Mouse (Mus musculus): ENCODE measurements around the gene Mlst8.
"Not testable (repeated sequence)": the region's sequence is repeated elsewhere in the genome, so short reads cannot be mapped to it uniquely, and the experiment has no call there.

The Mlst8 gene

GRCm38 (mm10) chr17:24426471-24427169 lies 52.3 kb downstream of the Mlst8 start, which contains the start of gene Eci1:
Gene Eci1, plus strand, starts transcription at chr17:24426641.
- DNase-seq (ENCODE audit: low read depth, low spot score) = peak; percentile 83

- no peak for DNase-seq (ENCODE audit: low read depth, low spot score)
Measured at GRCm38 (mm10) chr17:24425905-24426304, 53.0 kb downstream of the Mlst8 start.

- not testable (repeated sequence) for DNase-seq (ENCODE audit: low read depth, low spot score)
Measured at GRCm38 (mm10) chr17:24425326-24425725, 53.6 kb downstream of the Mlst8 start.

GRCm38 (mm10) chr17:24424489-24424888 lies 54.4 kb downstream of the Mlst8 start:
- no peak for DNase-seq (ENCODE audit: low read depth, low spot score)

Data from CD4-positive helper T cell, adult 2 months (primary cell).